Mouse (Mus musculus): ENCODE measurements around the gene Usp19. TPM values are rescaled to one million over a fixed set of nuclear protein-coding genes. Genes with fewer than 3 reads are reported as not detected.

Usp19 gene
- polyA plus RNA-seq, 1 experiment, result 107 TPM

- Histone ChIP-seq H3K27me3 (replicated peaks; ENCODE audit: control insufficient read depth, insufficient read depth, low read length) (no peaks in the 10 kb centered on the region), H3K36me3 (ENCODE audit: control insufficient read depth, insufficient read depth, low read length) (peaks cover 10% of the 10 kb centered on the region), H3K27ac (ENCODE audit: insufficient read depth, low read depth, low read length) (no peak overlapping the region), H3K4me3 (ENCODE audit: insufficient read depth, low read depth, low read length) (no peak overlapping the region), H3K4me1 (ENCODE audit: control insufficient read depth, insufficient read depth, low read length) (no peaks in the 10 kb centered on the region)
- 93% methylated on average over 15 of the region's 15 CpGs for WGBS
- TF ChIP-seq POLR2A (IDR thresholded peaks at IDR 0.05; ENCODE audit: low read depth, low read length), result no peak
- TF ChIP-seq CTCF (conservative IDR thresholded peaks at IDR 0.05; ENCODE audit: insufficient read depth, insufficient read length, low read depth, low read length), result no peak
- no peak for DNase-seq
Measured at GRCm38 (mm10) chr9:108499943-108500342, 9.5 kb downstream of the Usp19 start.

GRCm38 (mm10) chr9:108506901-108507300 is 16.5 kb downstream of the Usp19 start:
- TF ChIP-seq POLR2A (IDR thresholded peaks at IDR 0.05; ENCODE audit: low read depth, low read length), result no peak
- no peak for TF ChIP-seq CTCF (conservative IDR thresholded peaks at IDR 0.05; ENCODE audit: insufficient read depth, insufficient read length, low read depth, low read length)
- DNase-seq, result no peak
- Histone ChIP-seq H3K4me1 (ENCODE audit: control insufficient read depth, insufficient read depth, low read length) (peaks cover 8% of the 10 kb centered on the region; the same call in 1 of the 2 replicates), H3K36me3 (ENCODE audit: control insufficient read depth, insufficient read depth, low read length) (no peaks in the 10 kb centered on the region; the same call in 1 of the 2 replicates), H3K4me3 (ENCODE audit: insufficient read depth, low read depth, low read length) (no peak overlapping the region), H3K27ac (ENCODE audit: insufficient read depth, low read depth, low read length) (peak overlapping the region; percentile 72; the same call in 1 of the 2 replicates), H3K27me3 (replicated peaks; ENCODE audit: control insufficient read depth, insufficient read depth, low read length) (no peaks in the 10 kb centered on the region)
- 86% methylated on average over 7 of the region's 7 CpGs for WGBS

GRCm38 (mm10) chr9:108507619-108508434 is 17.4 kb downstream of the Usp19 start, which contains the start of gene Qars:
Gene Qars (plus strand): TSS chr9:108507706.
- peaks cover 8% of the 10 kb centered on the region; the same call in 1 of the 2 replicates for H3K4me1 ChIP-seq (ENCODE audit: control insufficient read depth, insufficient read depth, low read length)
- TF ChIP-seq CTCF (conservative IDR thresholded peaks at IDR 0.05; ENCODE audit: insufficient read depth, insufficient read length, low read depth, low read length) (no peak), POLR2A (IDR thresholded peaks at IDR 0.05; ENCODE audit: low read depth, low read length) (peak; percentile 49)
- WGBS, result under 1% methylated on average over 37 of the region's 37 CpGs
- H3K27me3 ChIP-seq (replicated peaks; ENCODE audit: control insufficient read depth, insufficient read depth, low read length), result no peaks in the 10 kb centered on the region
- H3K36me3 ChIP-seq (ENCODE audit: control insufficient read depth, insufficient read depth, low read length), result no peaks in the 10 kb centered on the region
- peak within 1 kb of the TSS; percentile 89 for H3K27ac ChIP-seq (ENCODE audit: insufficient read depth, low read depth, low read length)
- DNase-seq, result peak; percentile 99
- H3K4me3 ChIP-seq (ENCODE audit: insufficient read depth, low read depth, low read length), result peak within 1 kb of the TSS; percentile 92

GRCm38 (mm10) chr9:108508776-108509175 is 18.4 kb downstream of the Usp19 start:
- no peak for TF ChIP-seq POLR2A (IDR thresholded peaks at IDR 0.05; ENCODE audit: low read depth, low read length)
- TF ChIP-seq CTCF (conservative IDR thresholded peaks at IDR 0.05; ENCODE audit: insufficient read depth, insufficient read length, low read depth, low read length), result no peak
- H3K36me3 ChIP-seq (ENCODE audit: control insufficient read depth, insufficient read depth, low read length), result 0 out of 2 replicates have a peak, but pooled peaks cover 3% of the 10 kb centered on the region
- H3K27ac ChIP-seq (ENCODE audit: insufficient read depth, low read depth, low read length), result no peak overlapping the region
- DNase-seq, result no peak
- 87% methylated on average over 7 of the region's 7 CpGs for WGBS
- H3K27me3 ChIP-seq (replicated peaks; ENCODE audit: control insufficient read depth, insufficient read depth, low read length), result no peaks in the 10 kb centered on the region
- peaks cover 8% of the 10 kb centered on the region; the same call in 1 of the 2 replicates for H3K4me1 ChIP-seq (ENCODE audit: control insufficient read depth, insufficient read depth, low read length)
- H3K4me3 ChIP-seq (ENCODE audit: insufficient read depth, low read depth, low read length), result no peak overlapping the region

GRCm38 (mm10) chr9:108516380-108517251 is 26.2 kb downstream of the Usp19 start, which contains the start of gene Qrich1:
Gene Qrich1 (plus strand): TSS chr9:108516806.
- Histone ChIP-seq H3K4me3 (ENCODE audit: insufficient read depth, low read depth, low read length) (peak within 1 kb of the TSS; percentile 78), H3K27me3 (replicated peaks; ENCODE audit: control insufficient read depth, insufficient read depth, low read length) (no peaks in the 10 kb centered on the region), H3K27ac (ENCODE audit: insufficient read depth, low read depth, low read length) (peak within 1 kb of the TSS; percentile 95), H3K36me3 (ENCODE audit: control insufficient read depth, insufficient read depth, low read length) (0 out of 2 replicates have a peak, but pooled peaks cover 3% of the 10 kb centered on the region), H3K4me1 (ENCODE audit: control insufficient read depth, insufficient read depth, low read length) (peaks cover 8% of the 10 kb centered on the region; the same call in 1 of the 2 replicates)
- peak; percentile 76 for TF ChIP-seq POLR2A (IDR thresholded peaks at IDR 0.05; ENCODE audit: low read depth, low read length)
- TF ChIP-seq CTCF (conservative IDR thresholded peaks at IDR 0.05; ENCODE audit: insufficient read depth, insufficient read length, low read depth, low read length), result no peak
- peak; percentile 98 for DNase-seq
- 1% methylated on average over 49 of the region's 55 CpGs for WGBS

GRCm38 (mm10) chr9:108517253-108517930 is 27.0 kb downstream of the Usp19 start:
- peak; percentile 87 for DNase-seq
- Histone ChIP-seq H3K27ac (ENCODE audit: insufficient read depth, low read depth, low read length) (peak overlapping the region; percentile 95), H3K4me3 (ENCODE audit: insufficient read depth, low read depth, low read length) (peak overlapping the region; percentile 78), H3K36me3 (ENCODE audit: control insufficient read depth, insufficient read depth, low read length) (0 out of 2 replicates have a peak, but pooled peaks cover 3% of the 10 kb centered on the region), H3K4me1 (ENCODE audit: control insufficient read depth, insufficient read depth, low read length) (peaks cover 8% of the 10 kb centered on the region; the same call in 1 of the 2 replicates), H3K27me3 (replicated peaks; ENCODE audit: control insufficient read depth, insufficient read depth, low read length) (no peaks in the 10 kb centered on the region)
- TF ChIP-seq POLR2A (IDR thresholded peaks at IDR 0.05; ENCODE audit: low read depth, low read length) (no peak), CTCF (conservative IDR thresholded peaks at IDR 0.05; ENCODE audit: insufficient read depth, insufficient read length, low read depth, low read length) (no peak)
- whole genome bisulfite sequencing, result 1% methylated on average over 84 of the region's 95 CpGs
